Mouse (Mus musculus) lung, embryonic 15.5 days (tissue): Measurements from ENCODE around the gene Cntnap2. TPM values are rescaled to one million over a fixed set of nuclear protein-coding genes. Genes with fewer than 3 reads are reported as not detected.

Experiments
- ATAC-seq: fragments of 200-750 bp; cut with Nextera tagmentation; 2 replicates; pipeline ENCODE4 v1.8.0; 2017; ENCODE audit warnings: moderate number of reproducible peaks, borderline replicate concordance; ENCODE audit not compliant: low FRiP score, low TSS enrichment; ENCODE audit errors: extremely low read depth
- H3K27ac ChIP-seq: fragments of 300-500 bp; sonication (generic); 2 replicates; pipeline ENCODE4 v1.5.1; 2015; ENCODE audit warnings: moderate library complexity, mild to moderate bottlenecking, inconsistent platforms
- H3K27me3 ChIP-seq: fragments of 300-500 bp; sonication (generic); 2 replicates; pipeline ENCODE4 v1.6.1; 2015; ENCODE audit warnings: inconsistent platforms
- H3K36me3 ChIP-seq: fragments of 300-500 bp; sonication (generic); 2 replicates; pipeline ENCODE4 v1.6.1; 2015; ENCODE audit warnings: inconsistent platforms
- H3K4me1 ChIP-seq: fragments of 300-500 bp; sonication (generic); 2 replicates; pipeline ENCODE4 v1.6.1; 2015; ENCODE audit warnings: inconsistent platforms
- H3K4me2 ChIP-seq: fragments of 300-500 bp; sonication (generic); 2 replicates; pipeline ENCODE4 v1.6.1; 2015; ENCODE audit warnings: inconsistent platforms, mild to moderate bottlenecking, moderate library complexity
- H3K4me3 ChIP-seq: fragments of 300-500 bp; sonication (generic); 2 replicates; pipeline ENCODE4 v1.5.1; 2015; ENCODE audit warnings: mild to moderate bottlenecking, inconsistent platforms
- H3K9ac ChIP-seq: fragments of 300-500 bp; sonication (generic); 2 replicates; pipeline ENCODE4 v1.6.1; 2015; ENCODE audit warnings: inconsistent platforms
- H3K9me3 ChIP-seq: fragments of 300-500 bp; sonication (generic); 2 replicates; pipeline ENCODE4 v1.6.1; 2016; ENCODE audit warnings: inconsistent platforms
- WGBS: fragments of 180-500 bp; shearing (Covaris S2); methylation state at CpG from one replicate; pipeline ENCODE4 v1.1.7; 2015; 5-methylcytosine and 5-hydroxymethylcytosine counted together
- polyA plus RNA-seq: library from polyadenylated mRNA; unstranded; fragments of >200 nt; fragmentation: Nextera tagmentation; extraction: Ambion mirVana; gene quantifications from 2 replicates; pipeline ENCODE4 v1.2.1, GENCODE M21; 2015

The Cntnap2 gene
- polyA plus RNA-seq, 1 experiment from 2014 or later = 1.0 TPM

- H3K4me2 ChIP-seq = no peak overlapping the region
- H3K27me3 ChIP-seq = no peaks in the 10 kb centered on the region
- no peaks in the 10 kb centered on the region for H3K4me1 ChIP-seq
- no peak overlapping the region for H3K27ac ChIP-seq
- H3K9ac ChIP-seq = no peak overlapping the region
- no peak overlapping the region for H3K4me3 ChIP-seq
- no peak for ATAC-seq
- no peaks in the 10 kb centered on the region for H3K36me3 ChIP-seq
- H3K9me3 ChIP-seq = no peaks in the 10 kb centered on the region
- WGBS = 55% methylated on average over 6 of the region's 6 CpGs
Measured at GRCm38 (mm10) chr6:47341503-47341884, 2282.3 kb downstream of the Cntnap2 start.

- 86% methylated on average over 1 of the region's 1 CpGs for WGBS
- H3K36me3 ChIP-seq = no peaks in the 10 kb centered on the region
- no peaks in the 10 kb centered on the region for H3K9me3 ChIP-seq
- H3K9ac ChIP-seq = no peak overlapping the region
- no peaks in the 10 kb centered on the region for H3K4me1 ChIP-seq
- H3K27me3 ChIP-seq = no peaks in the 10 kb centered on the region
- ATAC-seq = no peak
- no peak overlapping the region for H3K27ac ChIP-seq
- no peak overlapping the region for H3K4me2 ChIP-seq
- H3K4me3 ChIP-seq = no peak overlapping the region
Measured at GRCm38 (mm10) chr6:47343245-47343644, 2284.1 kb downstream of the Cntnap2 start.

- no peak overlapping the region for H3K4me2 ChIP-seq
- no peak overlapping the region for H3K9ac ChIP-seq
- no peaks in the 10 kb centered on the region for H3K36me3 ChIP-seq
- no peak for ATAC-seq
- H3K4me3 ChIP-seq = no peak overlapping the region
- H3K27ac ChIP-seq = no peak overlapping the region
- no peaks in the 10 kb centered on the region for H3K4me1 ChIP-seq
- no peaks in the 10 kb centered on the region for H3K27me3 ChIP-seq
- 74% methylated on average over 3 of the region's 3 CpGs for WGBS
- no peaks in the 10 kb centered on the region for H3K9me3 ChIP-seq
Measured at GRCm38 (mm10) chr6:47344696-47345095, 2285.5 kb downstream of the Cntnap2 start.

GRCm38 (mm10) chr6:47350100-47350690 is 2291.0 kb downstream of the Cntnap2 start:
- no peak overlapping the region for H3K4me2 ChIP-seq
- H3K4me1 ChIP-seq = no peaks in the 10 kb centered on the region
- no peak overlapping the region for H3K9ac ChIP-seq
- no peak overlapping the region for H3K27ac ChIP-seq
- WGBS = 81% methylated on average over 8 of the region's 8 CpGs
- H3K27me3 ChIP-seq = no peaks in the 10 kb centered on the region
- no peak overlapping the region for H3K4me3 ChIP-seq
- ATAC-seq = no peak
- no peaks in the 10 kb centered on the region for H3K36me3 ChIP-seq
- H3K9me3 ChIP-seq = no peaks in the 10 kb centered on the region
